Mouse (Mus musculus) neural tube, embryonic 15.5 days (tissue): ENCODE data around the gene Sntg2. TPM values are rescaled to one million over a fixed set of nuclear protein-coding genes. Genes with fewer than 3 reads are reported as not detected.

Source experiments
- ATAC-seq: fragments of 200-750 bp; cut with Nextera tagmentation; 2 replicates; pipeline ENCODE4 v1.8.0; 2017; ENCODE audit warnings: mild to moderate bottlenecking, moderate TSS enrichment, moderate library complexity; ENCODE audit not compliant: low FRiP score
- H3K27ac ChIP-seq: fragments of 300-500 bp; sonication (generic); replicated peaks from 2 replicates; pipeline ENCODE4 v1.5.1; 2015; ENCODE audit warnings: mild to moderate bottlenecking, inconsistent platforms
- H3K27me3 ChIP-seq: fragments of 300-500 bp; sonication (generic); replicated peaks from 2 replicates; pipeline ENCODE4 v1.6.1; 2015; ENCODE audit warnings: inconsistent platforms
- H3K36me3 ChIP-seq: fragments of 300-500 bp; sonication (generic); 2 replicates; pipeline ENCODE4 v1.6.1; 2015; ENCODE audit warnings: inconsistent platforms
- H3K4me1 ChIP-seq: fragments of 300-500 bp; sonication (generic); 2 replicates; pipeline ENCODE4 v1.6.1; 2015; ENCODE audit warnings: inconsistent platforms
- H3K4me2 ChIP-seq: fragments of 300-500 bp; sonication (generic); 2 replicates; pipeline ENCODE4 v1.6.1; 2015; ENCODE audit warnings: inconsistent platforms, mild to moderate bottlenecking, moderate library complexity
- H3K4me3 ChIP-seq: fragments of 300-500 bp; sonication (generic); replicated peaks from 2 replicates; pipeline ENCODE4 v1.5.1; 2015; ENCODE audit warnings: mild to moderate bottlenecking, inconsistent platforms
- H3K9ac ChIP-seq: fragments of 300-500 bp; sonication (generic); replicated peaks from 2 replicates; pipeline ENCODE4 v1.6.1; 2015; ENCODE audit warnings: mild to moderate bottlenecking, inconsistent platforms
- H3K9me3 ChIP-seq: fragments of 300-500 bp; sonication (generic); replicated peaks from 2 replicates; pipeline ENCODE4 v1.6.1; 2016; ENCODE audit warnings: inconsistent platforms
- WGBS: fragments of 180-500 bp; shearing (Covaris S2); methylation state at CpG from one replicate; pipeline ENCODE4 v1.1.7; 2015; ENCODE audit warnings: mixed read lengths; 5-methylcytosine and 5-hydroxymethylcytosine counted together
- polyA plus RNA-seq: library from polyadenylated mRNA; unstranded; fragments of >200 nt; fragmentation: Nextera tagmentation; extraction: Ambion mirVana; gene quantifications from 2 replicates; pipeline ENCODE4 v1.2.1, GENCODE M21; 2015

Gene Sntg2
- polyA plus RNA-seq, 1 experiment from 2014 or later: 5.3 TPM

GRCm38 (mm10) chr12:30200621-30201020 is 172.6 kb downstream of the Sntg2 start:
- Histone ChIP-seq H3K4me1 (no peaks in the 10 kb centered on the region), H3K4me3 (no peak overlapping the region), H3K36me3 (no peaks in the 10 kb centered on the region), H3K9me3 (no peaks in the 10 kb centered on the region), H3K27ac (no peak overlapping the region), H3K4me2 (no peak overlapping the region), H3K9ac (no peak overlapping the region), H3K27me3 (peaks cover 4% of the 10 kb centered on the region; the same call in 1 of the 2 replicates)
- 80% methylated on average over 7 of the region's 7 CpGs for WGBS
- ATAC-seq: no peak

- no peak for ATAC-seq
- no peak overlapping the region for H3K4me2 ChIP-seq
- H3K27ac ChIP-seq: no peak overlapping the region
- 32% methylated on average over 2 of the region's 2 CpGs for WGBS
- H3K9ac ChIP-seq: no peak overlapping the region
- H3K9me3 ChIP-seq: no peaks in the 10 kb centered on the region
- H3K27me3 ChIP-seq: peaks cover 4% of the 10 kb centered on the region; the same call in 1 of the 2 replicates
- H3K4me1 ChIP-seq: no peaks in the 10 kb centered on the region
- no peak overlapping the region for H3K4me3 ChIP-seq
- H3K36me3 ChIP-seq: no peaks in the 10 kb centered on the region
These were observed 173.4 kb downstream of the Sntg2 start for GRCm38 (mm10) chr12:30199735-30200134.

- WGBS: 86% methylated on average over 1 of the region's 1 CpGs
- H3K9ac ChIP-seq: no peak overlapping the region
- H3K4me2 ChIP-seq: no peak overlapping the region
- H3K36me3 ChIP-seq: no peaks in the 10 kb centered on the region
- peaks cover 4% of the 10 kb centered on the region; the same call in 1 of the 2 replicates for H3K27me3 ChIP-seq
- H3K27ac ChIP-seq: no peak overlapping the region
- no peak for ATAC-seq
- no peak overlapping the region for H3K4me3 ChIP-seq
- H3K4me1 ChIP-seq: no peaks in the 10 kb centered on the region
- no peaks in the 10 kb centered on the region for H3K9me3 ChIP-seq
These were observed 174.9 kb downstream of the Sntg2 start for GRCm38 (mm10) chr12:30198250-30198649.

- no peak overlapping the region for H3K27ac ChIP-seq
- no peaks in the 10 kb centered on the region for H3K27me3 ChIP-seq
- ATAC-seq: no peak
- H3K4me1 ChIP-seq: no peaks in the 10 kb centered on the region
- no peak overlapping the region for H3K4me2 ChIP-seq
- H3K36me3 ChIP-seq: no peaks in the 10 kb centered on the region
- H3K4me3 ChIP-seq: no peak overlapping the region
- 83% methylated on average over 3 of the region's 3 CpGs for WGBS
- no peaks in the 10 kb centered on the region for H3K9me3 ChIP-seq
- H3K9ac ChIP-seq: no peak overlapping the region
These were observed 191.5 kb downstream of the Sntg2 start for GRCm38 (mm10) chr12:30181721-30182120.

- no peak overlapping the region for H3K4me2 ChIP-seq
- 83% methylated on average over 1 of the region's 1 CpGs for WGBS
- H3K4me3 ChIP-seq: no peak overlapping the region
- no peaks in the 10 kb centered on the region for H3K9me3 ChIP-seq
- H3K36me3 ChIP-seq: no peaks in the 10 kb centered on the region
- ATAC-seq: no peak
- no peak overlapping the region for H3K9ac ChIP-seq
- no peak overlapping the region for H3K27ac ChIP-seq
- H3K27me3 ChIP-seq: no peaks in the 10 kb centered on the region
- H3K4me1 ChIP-seq: no peaks in the 10 kb centered on the region
These were observed 193.6 kb downstream of the Sntg2 start for GRCm38 (mm10) chr12:30179623-30180022.

- Histone ChIP-seq H3K4me3 (no peak overlapping the region), H3K36me3 (no peaks in the 10 kb centered on the region), H3K4me1 (no peaks in the 10 kb centered on the region), H3K9ac (no peak overlapping the region), H3K9me3 (no peaks in the 10 kb centered on the region), H3K27ac (no peak overlapping the region), H3K27me3 (no peaks in the 10 kb centered on the region), H3K4me2 (no peak overlapping the region)
- WGBS: 84% methylated on average over 6 of the region's 6 CpGs
- no peak for ATAC-seq
These were observed 195.2 kb downstream of the Sntg2 start for GRCm38 (mm10) chr12:30177966-30178365.

- Histone ChIP-seq H3K27ac (no peak overlapping the region), H3K9me3 (no peaks in the 10 kb centered on the region), H3K9ac (no peak overlapping the region), H3K4me2 (no peak overlapping the region), H3K27me3 (no peaks in the 10 kb centered on the region), H3K4me3 (no peak overlapping the region), H3K4me1 (no peaks in the 10 kb centered on the region), H3K36me3 (no peaks in the 10 kb centered on the region)
- no peak for ATAC-seq
- 88% methylated on average over 2 of the region's 2 CpGs for WGBS
These were observed 195.6 kb downstream of the Sntg2 start for GRCm38 (mm10) chr12:30177529-30177928.

GRCm38 (mm10) chr12:30168491-30168890 is 204.7 kb downstream of the Sntg2 start:
- H3K4me3 ChIP-seq: no peak overlapping the region
- ATAC-seq: no peak

GRCm38 (mm10) chr12:30164538-30164937 is 208.6 kb downstream of the Sntg2 start:
- no peak for ATAC-seq
- no peaks in the 10 kb centered on the region for H3K27me3 ChIP-seq
- H3K9ac ChIP-seq: no peak overlapping the region
- no peak overlapping the region for H3K4me2 ChIP-seq
- no peak overlapping the region for H3K4me3 ChIP-seq
- no peaks in the 10 kb centered on the region for H3K4me1 ChIP-seq
- H3K27ac ChIP-seq: no peak overlapping the region
- WGBS: 85% methylated on average over 5 of the region's 5 CpGs
- H3K36me3 ChIP-seq: no peaks in the 10 kb centered on the region
- H3K9me3 ChIP-seq: no peaks in the 10 kb centered on the region

More at GRCm38 (mm10) chr12:30168491-30168890, 204.7 kb downstream of the Sntg2 start:
- Histone ChIP-seq H3K27me3 (no peaks in the 10 kb centered on the region), H3K9ac (no peak overlapping the region), H3K27ac (no peak overlapping the region), H3K4me2 (no peak overlapping the region), H3K36me3 (no peaks in the 10 kb centered on the region), H3K9me3 (no peaks in the 10 kb centered on the region), H3K4me1 (no peaks in the 10 kb centered on the region)
- WGBS: 81% methylated on average over 3 of the region's 3 CpGs

GRCm38 (mm10) chr12:30164005-30164404 is 209.2 kb downstream of the Sntg2 start:
- Histone ChIP-seq H3K9ac (no peak overlapping the region), H3K9me3 (no peaks in the 10 kb centered on the region), H3K4me1 (no peaks in the 10 kb centered on the region), H3K4me2 (no peak overlapping the region), H3K27me3 (no peaks in the 10 kb centered on the region), H3K4me3 (no peak overlapping the region), H3K27ac (no peak overlapping the region), H3K36me3 (no peaks in the 10 kb centered on the region)
- ATAC-seq: no peak
- 94% methylated on average over 6 of the region's 6 CpGs for WGBS

GRCm38 (mm10) chr12:30161731-30162406 is 211.3 kb downstream of the Sntg2 start:
- no peak for ATAC-seq

GRCm38 (mm10) chr12:30160475-30160874 is 212.7 kb downstream of the Sntg2 start:
- peak; percentile 63; the same call in 1 of the 2 replicates for ATAC-seq

More at GRCm38 (mm10) chr12:30161731-30162406, 211.3 kb downstream of the Sntg2 start:
- Histone ChIP-seq H3K27ac (no peak overlapping the region), H3K27me3 (no peaks in the 10 kb centered on the region), H3K4me2 (no peak overlapping the region), H3K4me1 (no peaks in the 10 kb centered on the region), H3K9ac (no peak overlapping the region), H3K9me3 (no peaks in the 10 kb centered on the region), H3K36me3 (no peaks in the 10 kb centered on the region), H3K4me3 (no peak overlapping the region)
- WGBS: 86% methylated on average over 5 of the region's 5 CpGs

More at GRCm38 (mm10) chr12:30160475-30160874, 212.7 kb downstream of the Sntg2 start:
- no peaks in the 10 kb centered on the region for H3K4me1 ChIP-seq
- no peak overlapping the region for H3K4me2 ChIP-seq
- no peak overlapping the region for H3K4me3 ChIP-seq
- H3K27me3 ChIP-seq: no peaks in the 10 kb centered on the region
- no peaks in the 10 kb centered on the region for H3K36me3 ChIP-seq
- no peaks in the 10 kb centered on the region for H3K9me3 ChIP-seq
- 68% methylated on average over 3 of the region's 3 CpGs for WGBS
- H3K9ac ChIP-seq: no peak overlapping the region
- H3K27ac ChIP-seq: no peak overlapping the region
